Mouse (Mus musculus) stomach, embryonic 15.5 days (tissue): ENCODE measurements around the gene Zdhhc24. TPM values are rescaled to one million over a fixed set of nuclear protein-coding genes. Genes with fewer than 3 reads are reported as not detected.
"Not testable (repeated sequence)": the region's sequence is repeated elsewhere in the genome, so short reads cannot be mapped to it uniquely, and the experiment has no call there.

ENCODE experiments used
- ATAC-seq: fragments of 200-750 bp; cut with Nextera tagmentation; 2 replicates; pipeline ENCODE4 v1.8.0; 2017; ENCODE audit warnings: low read depth, moderate number of reproducible peaks, moderate TSS enrichment; ENCODE audit not compliant: insufficient read depth, low FRiP score
- H3K27ac ChIP-seq: fragments of 300-500 bp; sonication (generic); 2 replicates; pipeline ENCODE4 v1.5.1; 2015; ENCODE audit warnings: mild to moderate bottlenecking, inconsistent platforms
- H3K27me3 ChIP-seq: fragments of 300-500 bp; sonication (generic); replicated peaks from 2 replicates; pipeline ENCODE4 v1.6.1; 2015; ENCODE audit warnings: inconsistent platforms
- H3K36me3 ChIP-seq: fragments of 300-500 bp; sonication (generic); 2 replicates; pipeline ENCODE4 v1.6.1; 2015; ENCODE audit warnings: inconsistent platforms
- H3K4me1 ChIP-seq: fragments of 300-500 bp; sonication (generic); 2 replicates; pipeline ENCODE4 v1.6.1; 2015; ENCODE audit warnings: inconsistent platforms
- H3K4me2 ChIP-seq: fragments of 300-500 bp; sonication (generic); 2 replicates; pipeline ENCODE4 v1.6.1; 2015; ENCODE audit warnings: mild to moderate bottlenecking, inconsistent platforms
- H3K4me3 ChIP-seq: fragments of 300-500 bp; sonication (generic); replicated peaks from 2 replicates; pipeline ENCODE4 v1.5.1; 2015; ENCODE audit warnings: inconsistent platforms
- H3K9ac ChIP-seq: fragments of 300-500 bp; sonication (generic); 2 replicates; pipeline ENCODE4 v1.6.1; 2015; ENCODE audit warnings: inconsistent platforms
- H3K9me3 ChIP-seq: fragments of 300-500 bp; sonication (generic); 2 replicates; pipeline ENCODE4 v1.6.1; 2016; ENCODE audit warnings: inconsistent platforms
- WGBS: fragments of 180-500 bp; shearing (Covaris S2); methylation state at CpG from one replicate; pipeline ENCODE4 v1.1.7; 2015; 5-methylcytosine and 5-hydroxymethylcytosine counted together
- polyA plus RNA-seq: library from polyadenylated mRNA; unstranded; fragments of >200 nt; fragmentation: Nextera tagmentation; extraction: Ambion mirVana; gene quantifications from 2 replicates; pipeline ENCODE4 v1.2.1, GENCODE M21; 2015

Gene Zdhhc24
- polyA plus RNA-seq, 1 experiment from 2014 or later: 11.4 TPM

DNA sequence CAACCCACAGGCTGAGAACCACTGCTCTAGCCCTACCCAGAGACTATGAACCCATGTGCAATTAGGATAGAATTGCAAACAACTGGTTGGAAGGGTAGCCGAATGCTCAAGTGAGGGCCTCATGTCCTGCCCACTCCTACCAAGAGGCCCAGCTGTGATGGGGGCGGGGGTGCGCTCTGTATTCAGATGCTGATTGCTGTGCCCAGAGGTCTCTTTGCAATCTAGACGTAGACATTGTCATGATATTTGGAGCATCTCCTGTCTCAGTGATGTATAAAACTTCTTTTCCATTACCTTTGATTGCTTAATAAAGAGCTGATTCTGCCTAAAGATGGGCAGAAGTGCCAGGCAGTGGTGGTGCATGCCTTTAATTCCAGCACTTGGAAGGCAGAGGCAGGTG is 28.7 kb upstream of the Zdhhc24 start:
- Histone ChIP-seq H3K27me3 (no peaks in the 10 kb centered on the region), H3K4me3 (no peak overlapping the region), H3K4me2 (no peak overlapping the region), H3K27ac (no peak overlapping the region), H3K9me3 (no peaks in the 10 kb centered on the region), H3K9ac (no peak overlapping the region), H3K36me3 (no peaks in the 10 kb centered on the region), H3K4me1 (peaks cover 5% of the 10 kb centered on the region; the same call in 1 of the 2 replicates)
- 51% methylated on average over 4 of the region's 4 CpGs for WGBS
- ATAC-seq: no peak

DNA sequence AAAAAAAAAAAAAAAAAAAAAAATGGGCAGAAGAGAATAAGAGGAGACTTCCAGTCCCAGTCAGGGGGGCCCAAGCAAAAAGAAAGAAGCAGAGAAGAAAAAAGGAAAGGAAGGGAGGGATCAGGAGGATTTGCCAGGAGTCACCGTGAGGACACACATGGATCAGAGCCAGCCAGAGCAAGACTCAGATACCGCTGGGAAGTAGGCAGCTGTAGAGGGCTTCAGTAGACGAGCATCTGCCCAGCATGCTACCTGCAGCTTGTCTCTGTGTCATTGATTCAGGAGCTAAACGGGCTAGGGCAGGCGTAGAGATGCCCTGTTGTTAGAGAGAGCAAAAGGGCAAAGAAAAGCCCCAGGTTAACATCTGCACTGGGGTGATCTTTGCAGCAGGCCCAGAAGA is 28.2 kb upstream of the Zdhhc24 start:
- no peak overlapping the region for H3K27ac ChIP-seq
- H3K9ac ChIP-seq: no peak overlapping the region
- 30% methylated on average over 5 of the region's 5 CpGs for WGBS
- H3K27me3 ChIP-seq: no peaks in the 10 kb centered on the region
- H3K4me1 ChIP-seq: peaks cover 7% of the 10 kb centered on the region; the same call in 1 of the 2 replicates
- no peak overlapping the region for H3K4me3 ChIP-seq
- ATAC-seq: no peak
- H3K9me3 ChIP-seq: no peaks in the 10 kb centered on the region
- no peaks in the 10 kb centered on the region for H3K36me3 ChIP-seq
- no peak overlapping the region for H3K4me2 ChIP-seq

DNA sequence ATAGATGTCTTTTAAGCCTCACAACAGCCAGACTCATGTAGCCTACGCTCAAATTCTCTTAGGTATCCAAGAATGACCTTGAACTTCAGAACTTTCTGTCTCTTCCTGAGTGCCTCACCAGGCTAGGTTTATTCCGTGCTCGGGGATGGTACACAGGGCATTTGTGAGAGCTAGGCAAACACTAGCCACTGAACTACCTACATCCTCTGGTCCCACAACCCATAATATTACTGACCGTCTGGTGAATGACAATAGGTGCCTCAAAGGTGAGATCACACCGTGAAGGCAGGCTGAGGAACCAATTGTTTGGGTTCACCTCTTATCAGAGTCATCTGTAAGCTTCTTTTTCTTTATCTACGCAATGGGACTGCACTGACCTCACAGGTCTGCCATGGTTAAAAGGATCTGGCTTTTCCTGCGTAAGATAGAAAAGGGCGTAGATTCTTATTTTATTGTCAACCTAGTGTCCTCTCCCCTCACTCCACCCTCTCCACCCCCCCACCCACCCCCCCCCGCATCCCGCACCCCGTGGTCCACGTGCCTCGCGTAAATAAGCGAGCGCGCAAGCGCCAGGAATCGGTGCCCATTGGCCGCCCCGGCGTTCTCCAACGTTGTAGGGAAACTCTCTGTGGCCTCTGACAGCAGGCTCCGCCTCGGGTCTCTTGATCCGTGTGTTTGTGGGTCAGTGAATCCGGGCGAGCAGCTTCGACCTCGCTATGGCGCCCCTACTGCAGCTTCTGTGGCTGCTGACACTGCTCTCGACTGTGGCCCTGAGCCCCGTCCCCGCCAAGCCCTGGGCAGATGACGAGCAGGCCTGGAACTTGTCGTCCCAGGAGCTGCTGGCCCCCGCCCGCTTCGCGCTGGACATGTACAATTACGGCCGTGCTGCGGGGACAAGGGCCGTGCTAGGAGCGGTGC is 23.7 kb upstream of the Zdhhc24 start, which contains the start of gene Ctsf:
Gene Ctsf, plus strand, starts transcription at position 579 of the 918 bp plus-strand sequence.
- no peak within 1 kb of the TSS for H3K27ac ChIP-seq
- no peaks in the 10 kb centered on the region for H3K27me3 ChIP-seq
- H3K9me3 ChIP-seq: no peaks in the 10 kb centered on the region
- WGBS: 3% methylated on average over 45 of the region's 45 CpGs
- H3K9ac ChIP-seq: peak within 1 kb of the TSS; percentile 43; the same call in 1 of the 2 replicates
- peak; percentile 55; the same call in 1 of the 2 replicates for ATAC-seq
- H3K4me2 ChIP-seq: peak within 1 kb of the TSS; percentile 96
- no peaks in the 10 kb centered on the region for H3K36me3 ChIP-seq
- peaks cover 11% of the 10 kb centered on the region; the same call in 1 of the 2 replicates for H3K4me1 ChIP-seq
- peak within 1 kb of the TSS; percentile 56 for H3K4me3 ChIP-seq

DNA sequence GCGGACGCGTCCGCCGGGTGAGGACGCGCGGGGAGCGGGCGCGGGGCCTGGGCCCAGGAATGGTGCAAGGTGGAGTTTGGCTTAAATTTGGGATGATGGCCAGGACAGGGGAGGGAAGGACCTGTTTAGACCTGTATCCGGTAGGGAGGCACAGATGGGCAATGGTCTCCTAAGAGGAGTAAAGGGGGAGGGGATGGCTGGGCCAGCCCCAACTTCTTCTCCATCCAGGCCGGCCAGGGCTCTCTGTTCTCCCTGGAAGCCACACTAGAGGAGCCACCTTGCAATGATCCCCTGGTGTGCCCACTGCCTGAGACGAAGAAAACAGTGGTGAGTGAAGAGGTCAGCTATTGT is 23.0 kb upstream of the Zdhhc24 start:
- Histone ChIP-seq H3K9me3 (no peaks in the 10 kb centered on the region), H3K4me3 (peak overlapping the region; percentile 56), H3K27ac (no peak overlapping the region), H3K4me1 (peaks cover 11% of the 10 kb centered on the region; the same call in 1 of the 2 replicates), H3K4me2 (peak overlapping the region; percentile 96), H3K9ac (peak overlapping the region; percentile 43; the same call in 1 of the 2 replicates), H3K36me3 (no peaks in the 10 kb centered on the region), H3K27me3 (no peaks in the 10 kb centered on the region)
- peak; percentile 20; the same call in 1 of the 2 replicates for ATAC-seq
- WGBS: 3% methylated on average over 14 of the region's 14 CpGs

DNA sequence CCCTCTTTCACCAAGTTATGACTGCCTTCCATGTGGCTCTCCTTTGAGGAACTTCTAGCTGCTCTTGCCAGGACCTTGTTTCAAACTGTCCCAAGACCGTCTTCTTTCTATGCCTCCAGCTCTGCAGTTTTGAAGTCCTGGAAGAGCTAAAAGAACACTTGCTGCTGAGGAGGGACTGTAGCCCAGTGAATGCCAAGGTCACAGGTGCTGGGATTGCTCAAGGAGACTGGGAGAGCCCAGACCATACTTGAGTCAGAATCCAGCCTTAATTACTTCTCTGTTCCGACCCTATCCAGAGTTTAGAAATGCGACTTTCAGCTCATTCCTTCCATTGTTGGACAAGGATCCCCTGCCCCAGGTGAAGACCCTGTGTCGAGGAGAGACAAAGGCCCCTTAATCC is 22.5 kb upstream of the Zdhhc24 start:
- H3K4me3 ChIP-seq: peak overlapping the region; percentile 56
- ATAC-seq: no peak
- no peaks in the 10 kb centered on the region for H3K36me3 ChIP-seq
- peaks cover 11% of the 10 kb centered on the region; the same call in 1 of the 2 replicates for H3K4me1 ChIP-seq
- 80% methylated on average over 4 of the region's 4 CpGs for WGBS
- H3K9me3 ChIP-seq: no peaks in the 10 kb centered on the region
- no peak overlapping the region for H3K9ac ChIP-seq
- H3K27ac ChIP-seq: no peak overlapping the region
- peak overlapping the region; percentile 96 for H3K4me2 ChIP-seq
- H3K27me3 ChIP-seq: no peaks in the 10 kb centered on the region

DNA sequence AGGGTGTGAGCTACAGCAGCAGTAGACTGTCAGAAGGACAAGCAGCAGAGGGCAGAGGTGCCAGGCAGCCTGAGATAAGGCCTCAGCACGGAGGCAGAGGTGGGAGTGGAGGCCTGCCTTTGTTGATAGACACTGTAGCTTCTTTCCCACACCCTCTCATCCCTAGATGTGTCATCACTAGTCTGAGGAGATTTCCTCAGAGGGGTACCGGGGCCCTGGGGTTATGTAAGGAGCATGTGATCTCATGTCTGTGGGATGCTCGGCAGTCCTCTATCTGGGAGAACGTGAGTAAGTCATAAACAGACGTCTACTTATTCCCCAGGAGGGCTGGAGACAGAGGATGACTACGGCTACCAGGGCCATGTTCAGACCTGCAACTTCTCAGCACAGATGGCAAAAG is 19.4 kb upstream of the Zdhhc24 start:
- peak; percentile 91 for ATAC-seq
- WGBS: 65% methylated on average over 6 of the region's 6 CpGs

DNA sequence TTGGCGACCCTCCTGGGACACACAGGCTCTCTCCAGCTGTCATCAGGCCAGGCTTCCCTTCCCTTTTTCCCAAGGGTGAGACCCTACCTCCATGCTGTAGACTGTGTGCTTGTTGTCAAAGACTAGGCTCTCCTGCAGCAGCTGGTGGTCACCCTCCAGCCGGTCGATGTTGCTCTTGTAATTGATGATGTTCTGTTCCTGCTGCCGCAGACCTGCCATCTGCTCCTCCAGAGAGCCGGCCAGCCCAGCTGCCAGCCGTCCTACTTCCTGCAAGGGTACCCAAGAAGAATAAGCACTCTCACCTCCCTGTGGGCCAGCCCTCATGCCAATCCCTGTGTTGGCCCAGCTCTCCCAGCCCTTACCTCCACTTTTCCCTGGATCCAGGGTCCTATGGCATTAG is 15.4 kb upstream of the Zdhhc24 start:
- Histone ChIP-seq H3K4me3 (no peak overlapping the region), H3K27ac (no peak overlapping the region), H3K27me3 (0 out of 2 replicates have a peak, but pooled peaks cover 5% of the 10 kb centered on the region), H3K36me3 (no peaks in the 10 kb centered on the region), H3K9me3 (no peaks in the 10 kb centered on the region), H3K4me1 (no peaks in the 10 kb centered on the region), H3K4me2 (no peak overlapping the region), H3K9ac (no peak overlapping the region)
- no peak for ATAC-seq
- WGBS: 65% methylated on average over 6 of the region's 6 CpGs

More for the DNA sequence above, 19.4 kb upstream of the Zdhhc24 start:
- no peaks in the 10 kb centered on the region for H3K9me3 ChIP-seq
- H3K9ac ChIP-seq: no peak overlapping the region
- H3K4me1 ChIP-seq: peaks cover 11% of the 10 kb centered on the region; the same call in 1 of the 2 replicates
- no peak overlapping the region for H3K4me2 ChIP-seq
- H3K27me3 ChIP-seq: no peaks in the 10 kb centered on the region
- no peak overlapping the region for H3K27ac ChIP-seq
- H3K4me3 ChIP-seq: no peak overlapping the region
- no peaks in the 10 kb centered on the region for H3K36me3 ChIP-seq

DNA sequence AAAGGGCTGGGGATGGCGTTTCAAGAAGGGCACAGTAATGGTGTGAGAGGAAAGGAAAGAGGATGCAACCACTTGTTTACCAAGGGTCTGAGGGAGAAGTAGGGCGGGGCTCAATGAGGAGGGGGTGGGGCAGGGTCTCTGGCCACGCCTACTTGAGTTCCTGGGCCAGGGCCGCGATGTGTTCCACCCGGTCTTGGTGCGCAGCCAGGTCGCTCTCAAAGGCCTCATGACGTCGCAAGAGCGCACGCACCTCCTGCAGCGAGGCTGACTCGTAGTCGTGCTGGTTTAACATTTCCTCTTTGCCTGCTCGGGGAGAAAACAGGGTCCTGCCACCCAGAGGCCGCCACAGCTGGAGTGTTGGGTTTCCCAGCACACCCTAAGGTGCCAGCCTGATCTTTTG is 13.3 kb upstream of the Zdhhc24 start:
- H3K9me3 ChIP-seq: no peaks in the 10 kb centered on the region
- no peaks in the 10 kb centered on the region for H3K36me3 ChIP-seq
- WGBS: 5% methylated on average over 17 of the region's 17 CpGs
- H3K27me3 ChIP-seq: 0 out of 2 replicates have a peak, but pooled peaks cover 5% of the 10 kb centered on the region
- H3K4me2 ChIP-seq: peak overlapping the region; percentile 40
- 0 out of 2 replicates have a peak, but pooled peaks have one; percentile 37 for ATAC-seq
- no peak overlapping the region for H3K9ac ChIP-seq
- no peak overlapping the region for H3K27ac ChIP-seq
- H3K4me3 ChIP-seq: no peak overlapping the region
- H3K4me1 ChIP-seq: no peaks in the 10 kb centered on the region

DNA sequence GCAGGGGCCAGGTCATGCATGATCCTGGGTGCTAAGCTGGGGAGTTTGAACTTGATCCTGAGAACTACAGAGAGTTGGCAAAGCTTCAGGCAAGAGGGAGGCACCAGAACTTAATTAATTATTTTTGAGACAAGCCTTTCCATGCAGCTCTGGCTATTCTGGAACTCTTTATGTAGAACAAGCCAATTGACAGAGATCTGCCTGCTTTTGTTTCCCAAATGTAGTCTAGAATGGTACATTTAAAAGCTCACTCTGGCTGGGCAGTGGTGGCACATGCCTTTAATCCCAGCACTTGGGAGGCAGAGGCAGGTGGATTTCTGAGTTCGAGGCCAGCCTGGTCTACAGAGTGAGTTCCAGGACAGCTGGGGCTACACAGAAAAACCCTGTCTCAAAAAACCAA is 3.9 kb upstream of the Zdhhc24 start:
- WGBS: 87% methylated on average over 1 of the region's 1 CpGs
- peaks cover 12% of the 10 kb centered on the region for H3K4me1 ChIP-seq
- not testable (repeated sequence) for H3K4me3 ChIP-seq, H3K9ac ChIP-seq, H3K4me2 ChIP-seq, H3K9me3 ChIP-seq, ATAC-seq, H3K27me3 ChIP-seq, H3K36me3 ChIP-seq, H3K27ac ChIP-seq

DNA sequence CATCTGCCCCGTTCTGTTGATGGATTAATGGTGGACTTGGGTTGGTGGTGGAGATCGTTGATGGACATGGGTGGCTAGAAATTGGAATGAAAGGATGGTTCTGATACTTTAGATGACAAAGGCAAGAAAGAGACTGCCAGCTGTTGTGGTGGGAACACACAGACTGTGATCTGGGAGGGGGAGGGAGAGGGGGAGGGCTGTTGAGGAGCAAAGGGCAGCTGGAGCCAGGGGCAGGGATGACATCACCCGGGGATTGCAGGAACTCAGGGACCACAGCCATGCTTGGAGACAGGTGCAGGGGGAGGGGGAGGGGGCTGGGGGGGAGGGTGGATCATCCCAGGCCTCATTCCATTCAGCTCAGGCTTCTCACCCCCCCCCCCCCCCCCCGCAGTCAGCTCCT is 2.2 kb upstream of the Zdhhc24 start:
- ATAC-seq: no peak
- Histone ChIP-seq H3K36me3 (no peaks in the 10 kb centered on the region), H3K4me1 (peaks cover 12% of the 10 kb centered on the region), H3K27ac (no peak overlapping the region), H3K4me3 (no peak overlapping the region), H3K4me2 (no peak overlapping the region), H3K9ac (no peak overlapping the region), H3K9me3 (no peaks in the 10 kb centered on the region), H3K27me3 (0 out of 2 replicates have a peak, but pooled peaks cover 4% of the 10 kb centered on the region)
- WGBS: 66% methylated on average over 3 of the region's 4 CpGs

DNA sequence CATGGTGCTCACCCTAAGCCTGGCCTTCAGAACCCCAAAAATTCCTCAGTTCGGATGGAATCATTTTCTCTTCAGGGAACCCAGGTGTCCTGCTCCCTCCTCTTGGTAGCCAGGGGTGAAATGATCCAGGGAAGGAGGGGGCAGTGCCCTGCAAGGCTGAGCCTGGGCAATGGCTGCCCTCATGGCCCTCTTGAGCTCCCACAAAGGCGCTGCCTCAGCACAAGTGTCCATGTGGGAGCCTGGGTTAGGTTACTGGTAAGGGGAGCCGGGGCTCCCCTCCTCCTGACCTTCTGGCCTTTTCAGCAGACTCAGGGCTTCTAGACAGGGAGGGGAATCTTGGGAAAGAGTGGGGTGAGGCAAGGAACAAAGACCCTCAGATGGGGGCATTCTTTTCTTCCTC is 1.7 kb upstream of the Zdhhc24 start:
- Histone ChIP-seq H3K27ac (no peak overlapping the region), H3K4me3 (no peak overlapping the region), H3K9ac (no peak overlapping the region), H3K4me2 (no peak overlapping the region), H3K36me3 (no peaks in the 10 kb centered on the region), H3K4me1 (peaks cover 12% of the 10 kb centered on the region), H3K27me3 (0 out of 2 replicates have a peak, but pooled peaks cover 4% of the 10 kb centered on the region), H3K9me3 (no peaks in the 10 kb centered on the region)
- WGBS: 59% methylated on average over 3 of the region's 3 CpGs
- ATAC-seq: no peak

DNA sequence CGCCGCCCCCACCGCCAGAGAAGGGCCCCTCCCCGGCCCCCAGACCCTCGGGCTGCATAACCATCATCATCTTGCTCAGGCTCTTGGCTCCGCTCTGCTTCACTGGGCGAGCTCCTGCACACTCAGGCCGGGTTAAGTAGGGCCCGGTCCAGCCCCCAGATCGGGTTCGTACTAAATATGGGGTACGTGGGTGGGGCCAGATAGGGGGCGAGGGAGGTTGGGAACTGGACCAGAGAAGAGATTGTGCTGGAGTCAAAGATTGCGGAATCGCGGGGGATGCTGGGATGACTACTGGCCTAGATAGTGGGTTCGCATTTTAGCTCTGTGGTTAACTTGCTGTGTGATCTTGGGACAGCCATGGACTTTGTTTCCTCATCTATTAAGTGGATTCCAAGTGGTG is 683 bp upstream of the Zdhhc24 start, which contains the start of gene Actn3:
Gene Actn3, minus strand, starts transcription at position 125 of the 400 bp plus-strand sequence.
- Histone ChIP-seq H3K9me3 (no peaks in the 10 kb centered on the region), H3K9ac (peak within 1 kb of the TSS; percentile 86), H3K27ac (peak within 1 kb of the TSS; percentile 83), H3K4me2 (peak within 1 kb of the TSS; percentile 95), H3K27me3 (0 out of 2 replicates have a peak, but pooled peaks cover 4% of the 10 kb centered on the region), H3K4me3 (peak within 1 kb of the TSS; percentile 98), H3K36me3 (no peaks in the 10 kb centered on the region), H3K4me1 (peaks cover 12% of the 10 kb centered on the region)
- ATAC-seq: no peak
- 4% methylated on average over 17 of the region's 17 CpGs for WGBS
